Mouse (Mus musculus): ENCODE measurements around the gene Atrn.

DNA sequence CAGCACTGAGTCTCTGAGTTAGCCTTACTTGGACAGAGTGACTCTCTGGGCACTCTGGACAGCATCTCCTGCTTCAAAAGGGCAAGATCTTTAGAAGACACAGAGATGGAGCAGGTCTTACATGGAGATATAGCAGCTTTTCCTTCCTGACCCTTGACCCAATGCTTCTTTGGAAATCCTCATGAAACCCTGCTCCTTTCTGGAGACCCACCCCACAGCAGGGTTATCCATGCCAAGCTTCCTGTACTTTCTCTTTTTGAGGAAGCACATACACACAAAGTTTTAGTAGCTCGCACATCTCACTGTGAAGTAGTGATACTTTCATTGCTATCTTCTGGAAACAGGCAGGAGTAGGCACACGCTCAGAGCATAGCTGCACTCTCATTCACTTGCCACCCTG, 118.9 kb downstream of the Atrn start:
- TF ChIP-seq CTCF (IDR thresholded peaks at IDR 0.05; ENCODE audit: extremely low read depth, insufficient read depth, low read length) (no peak), POLR2A (IDR thresholded peaks at IDR 0.05; ENCODE audit: extremely low read depth, insufficient read depth, low read length) (no peak)

Measured in cortical plate, adult 2 months (tissue).